Mouse (Mus musculus): ENCODE data around the gene Sh3pxd2a. TPM values are rescaled to one million over a fixed set of nuclear protein-coding genes. Genes with fewer than 3 reads are reported as not detected.
A peak's percentile ranks its signal among the peaks of the same experiment; 100 is the strongest.

Sh3pxd2a gene
- total RNA-seq, 2 experiments from 2014 or later: 37.8 to 46.3 TPM

- DNase-seq: no peak
These were observed 27.2 kb downstream of the Sh3pxd2a start for GRCm38 (mm10) chr19:47437040-47437439.

- peak; percentile 73 for DNase-seq
These were observed 28.0 kb downstream of the Sh3pxd2a start for GRCm38 (mm10) chr19:47436236-47436635.

- DNase-seq: no peak
These were observed 29.5 kb downstream of the Sh3pxd2a start for GRCm38 (mm10) chr19:47434655-47435054.

GRCm38 (mm10) chr19:47432339-47432738 is 31.9 kb downstream of the Sh3pxd2a start:
- no peak for DNase-seq

- no peak for DNase-seq
These were observed 32.8 kb downstream of the Sh3pxd2a start for GRCm38 (mm10) chr19:47431189-47431931.

GRCm38 (mm10) chr19:47430160-47430559 is 34.0 kb downstream of the Sh3pxd2a start:
- no peak for DNase-seq

GRCm38 (mm10) chr19:47429245-47429644 is 35.0 kb downstream of the Sh3pxd2a start:
- DNase-seq: no peak

- peak; percentile 65 for DNase-seq
These were observed 35.4 kb downstream of the Sh3pxd2a start for GRCm38 (mm10) chr19:47428794-47429193.

- no peak for DNase-seq
These were observed 36.1 kb downstream of the Sh3pxd2a start for GRCm38 (mm10) chr19:47427841-47428789.

GRCm38 (mm10) chr19:47423632-47424031 is 40.6 kb downstream of the Sh3pxd2a start:
- DNase-seq: no peak

GRCm38 (mm10) chr19:47421128-47421898 is 42.9 kb downstream of the Sh3pxd2a start:
- DNase-seq: no peak

GRCm38 (mm10) chr19:47420539-47420938 is 43.7 kb downstream of the Sh3pxd2a start:
- DNase-seq: peak; percentile 56

- no peak for DNase-seq
These were observed 45.0 kb downstream of the Sh3pxd2a start for GRCm38 (mm10) chr19:47419208-47419607.

GRCm38 (mm10) chr19:47416161-47416560 is 48.0 kb downstream of the Sh3pxd2a start:
- no peak for DNase-seq

- DNase-seq: no peak
These were observed 49.9 kb downstream of the Sh3pxd2a start for GRCm38 (mm10) chr19:47414142-47414905.

- no peak for DNase-seq
These were observed 50.7 kb downstream of the Sh3pxd2a start for GRCm38 (mm10) chr19:47413458-47414005.

- no peak for DNase-seq
These were observed 51.5 kb downstream of the Sh3pxd2a start for GRCm38 (mm10) chr19:47412566-47413248.

- DNase-seq: no peak
These were observed 53.9 kb downstream of the Sh3pxd2a start for GRCm38 (mm10) chr19:47410301-47410700.

- no peak for DNase-seq
These were observed 55.1 kb downstream of the Sh3pxd2a start for GRCm38 (mm10) chr19:47409142-47409541.

- DNase-seq: peak; percentile 27
These were observed 55.5 kb downstream of the Sh3pxd2a start for GRCm38 (mm10) chr19:47408656-47409055.

- DNase-seq: no peak
These were observed 56.9 kb downstream of the Sh3pxd2a start for GRCm38 (mm10) chr19:47407332-47407731.

All from gastrocnemius, postnatal 25 days (tissue).